Mouse (Mus musculus) heart, postnatal 0 days (tissue): Measurements from ENCODE around the gene Slfn9.

Experiments used
- CTCF ChIP-seq: IDR thresholded peaks from 2 replicates; pipeline ENCODE4 v1.5.1; 2016; ENCODE audit warnings: antibody characterized with exemption, control low read depth, low read depth
- EP300 ChIP-seq: IDR thresholded peaks from 2 replicates; pipeline ENCODE4 v1.6.1; 2016; ENCODE audit warnings: antibody characterized with exemption, low read depth

- TF ChIP-seq CTCF (0 out of 2 replicates have a peak, but pooled peaks have one; percentile 15), EP300 (no peak)
Observed at GRCm38 (mm10) chr11:83040325-83040724, 48.7 kb upstream of the Slfn9 start.
